Comparison of ENCODE assay signal across 8 mouse cellular contexts in genomic region chr4:43030352-43030751, GRCm38 (mm10). TPM values are rescaled to one million over a fixed set of nuclear protein-coding genes. Genes with fewer than 3 reads are reported as not detected.
DNase-seq lines count a peak whose midpoint lies in the region; ATAC-seq and TF ChIP-seq lines count a peak whose summit lies in the region.

No protein-coding gene starts in this region.

- ATAC-seq in heart, embryonic 15.5 days (replicated peaks; ENCODE audit: insufficient number of reproducible peaks, insufficient read depth, low FRiP score, low read depth) = no peak
- no peak for ATAC-seq in hindbrain, embryonic 11.5 days (ENCODE audit: low FRiP score)
- no peak for ATAC-seq in midbrain, embryonic 12.5 days (ENCODE audit: low FRiP score, low read depth)
- ATAC-seq in frontal cortex, adult (ENCODE audit: low TSS enrichment) = no peak

- no peak for TF ChIP-seq POLR2A in bone marrow macrophage, adult 2 months (IDR thresholded peaks at IDR 0.05; ENCODE audit: borderline replicate concordance, low read depth, low read length)

- 0 out of 2 replicates have a peak overlapping the region, but pooled peaks have one; percentile 79 for H3K27ac ChIP-seq in heart, embryonic 15.5 days
- no peak overlapping the region for H3K27ac ChIP-seq in bone marrow macrophage, adult 2 months (ENCODE audit: insufficient read depth, low read depth, low read length)
- H3K27ac ChIP-seq in hindbrain, embryonic 11.5 days (ENCODE audit: low read depth, low read length) = peak overlapping the region; percentile 86; the same call in 1 of the 2 replicates
- peak overlapping the region; percentile 93 for H3K27ac ChIP-seq in midbrain, embryonic 12.5 days (replicated peaks)

- peak overlapping the region; percentile 84 for H3K4me2 ChIP-seq in heart, embryonic 15.5 days
- peak overlapping the region; percentile 85 for H3K4me2 ChIP-seq in hindbrain, embryonic 11.5 days (replicated peaks; ENCODE audit: low read depth, low read length)
- peak overlapping the region; percentile 88 for H3K4me2 ChIP-seq in midbrain, embryonic 12.5 days (replicated peaks)

- H3K27me3 ChIP-seq in heart, embryonic 15.5 days = no peaks in the 10 kb centered on the region
- H3K27me3 ChIP-seq in hindbrain, embryonic 11.5 days (ENCODE audit: control insufficient read depth, insufficient read depth, low read length) = no peaks in the 10 kb centered on the region
- no peaks in the 10 kb centered on the region for H3K27me3 ChIP-seq in midbrain, embryonic 12.5 days

- H3K9ac ChIP-seq in heart, embryonic 15.5 days = peak overlapping the region; percentile 89
- peak overlapping the region; percentile 88 for H3K9ac ChIP-seq in hindbrain, embryonic 11.5 days (ENCODE audit: low read depth, low read length)
- peak overlapping the region; percentile 92 for H3K9ac ChIP-seq in midbrain, embryonic 12.5 days (replicated peaks)

- no peaks in the 10 kb centered on the region for H3K9me3 ChIP-seq in heart, embryonic 15.5 days (replicated peaks)
- H3K9me3 ChIP-seq in hindbrain, embryonic 11.5 days (ENCODE audit: control insufficient read depth, low read length) = no peaks in the 10 kb centered on the region
- H3K9me3 ChIP-seq in midbrain, embryonic 12.5 days = no peaks in the 10 kb centered on the region

- H3K36me3 ChIP-seq in heart, embryonic 15.5 days = peaks cover 47% of the 10 kb centered on the region
- peaks cover 8% of the 10 kb centered on the region for H3K36me3 ChIP-seq in hindbrain, embryonic 11.5 days (ENCODE audit: control insufficient read depth, insufficient read depth, low read length)
- peaks cover 63% of the 10 kb centered on the region for H3K36me3 ChIP-seq in midbrain, embryonic 12.5 days

- H3K4me1 ChIP-seq in heart, embryonic 15.5 days (replicated peaks) = peaks cover 15% of the 10 kb centered on the region
- H3K4me1 ChIP-seq in bone marrow macrophage, adult 2 months (ENCODE audit: control insufficient read depth, insufficient read depth, low read length) = peaks cover 7% of the 10 kb centered on the region
- 0 out of 2 replicates have a peak, but pooled peaks cover 5% of the 10 kb centered on the region for H3K4me1 ChIP-seq in hindbrain, embryonic 11.5 days (replicated peaks; ENCODE audit: control insufficient read depth, insufficient read depth, low read length)
- H3K4me1 ChIP-seq in midbrain, embryonic 12.5 days = peaks cover 21% of the 10 kb centered on the region

- TF ChIP-seq CTCF in bone marrow macrophage, adult 2 months (IDR thresholded peaks at IDR 0.05; ENCODE audit: low read depth, low read length) = no peak

- peak overlapping the region; percentile 69 for H3K4me3 ChIP-seq in heart, embryonic 15.5 days
- peak overlapping the region; percentile 76 for H3K4me3 ChIP-seq in bone marrow macrophage, adult 2 months (ENCODE audit: insufficient read depth, low read length)
- H3K4me3 ChIP-seq in hindbrain, embryonic 11.5 days (ENCODE audit: low read depth, low read length) = peak overlapping the region; percentile 79
- peak overlapping the region; percentile 78 for H3K4me3 ChIP-seq in midbrain, embryonic 12.5 days

- no peak for DNase-seq in heart, adult 9 months (ENCODE audit: low spot score in 2 of 2)
- DNase-seq in hindbrain, embryonic 11.5 days (ENCODE audit: low spot score) = no peak
- no peak for DNase-seq in cerebellum, adult 9-10 months
- DNase-seq in left cerebral cortex, postnatal 10 days (ENCODE audit: extremely low spot score in 1 of 2, low spot score in 2 of 2) = no peak

- intact Hi-C loops in left cerebral cortex, postnatal 10 days (cut with DNase I) = no loop called here

- 68% methylated on average over 9 of the region's 9 CpGs for WGBS in heart, embryonic 15.5 days
- WGBS in hindbrain, embryonic 11.5 days = 80% methylated on average over 9 of the region's 9 CpGs
- 77% methylated on average over 9 of the region's 9 CpGs for WGBS in midbrain, embryonic 12.5 days

RNA-seq across cellular contexts. Expression of gene Stoml2, which starts 1.2 kb away (rescaled TPM):
- 189 and 209 TPM in 2 replicates for polyA plus RNA-seq in heart, embryonic 15.5 days (2015; fragmentation: Nextera tagmentation; extraction: Ambion mirVana)
- 50.5 and 54.6 TPM in 2 replicates for polyA plus RNA-seq in bone marrow macrophage, adult 2 months (2012; ENCODE audit: insufficient read depth, insufficient read length, missing spikeins)
- polyA plus RNA-seq in hindbrain, embryonic 11.5 days (2014; fragmentation: Nextera tagmentation; extraction: Ambion mirVana) = 345 and 353 TPM in 2 replicates
- polyA plus RNA-seq in midbrain, embryonic 12.5 days (2016; fragmentation: Nextera tagmentation; extraction: Ambion mirVana) = 281 and 296 TPM in 2 replicates
- 100 to 1,000 TPM; 102 to 114 TPM for total RNA-seq in left cerebral cortex, postnatal 10 days (2021)

RNA-seq across cellular contexts. Expression of gene Pigo, which starts 4.7 kb away (rescaled TPM):
- 15.0 and 15.5 TPM in 2 replicates for polyA plus RNA-seq in heart, embryonic 15.5 days (2015; fragmentation: Nextera tagmentation; extraction: Ambion mirVana)
- polyA plus RNA-seq in bone marrow macrophage, adult 2 months (2012; ENCODE audit: insufficient read depth, insufficient read length, missing spikeins) = 8.3 and 9.4 TPM in 2 replicates
- 15.6 and 16.0 TPM in 2 replicates for polyA plus RNA-seq in hindbrain, embryonic 11.5 days (2014; fragmentation: Nextera tagmentation; extraction: Ambion mirVana)
- polyA plus RNA-seq in midbrain, embryonic 12.5 days (2016; fragmentation: Nextera tagmentation; extraction: Ambion mirVana) = 25.2 and 27.5 TPM in 2 replicates
- 10 to 100 TPM; 24.3 to 32.6 TPM for total RNA-seq in left cerebral cortex, postnatal 10 days (2021)

RNA-seq across cellular contexts. Expression of gene Fam214b, which starts 15.7 kb away (rescaled TPM):
- 14.1 and 17.3 TPM in 2 replicates for polyA plus RNA-seq in heart, embryonic 15.5 days (2015; fragmentation: Nextera tagmentation; extraction: Ambion mirVana)
- polyA plus RNA-seq in bone marrow macrophage, adult 2 months (2012; ENCODE audit: insufficient read depth, insufficient read length, missing spikeins) = 50.4 and 55.1 TPM in 2 replicates
- polyA plus RNA-seq in hindbrain, embryonic 11.5 days (2014; fragmentation: Nextera tagmentation; extraction: Ambion mirVana) = 19.7 and 20.8 TPM in 2 replicates
- polyA plus RNA-seq in midbrain, embryonic 12.5 days (2016; fragmentation: Nextera tagmentation; extraction: Ambion mirVana) = 51.2 and 51.8 TPM in 2 replicates
- total RNA-seq in left cerebral cortex, postnatal 10 days (2021) = 10 to 100 TPM; 38.1 to 39.5 TPM

RNA-seq across cellular contexts. Expression of gene Fancg, which starts 20.0 kb away (rescaled TPM):
- polyA plus RNA-seq in heart, embryonic 15.5 days (2015; fragmentation: Nextera tagmentation; extraction: Ambion mirVana) = 9.8 and 13.5 TPM in 2 replicates
- polyA plus RNA-seq in bone marrow macrophage, adult 2 months (2012; ENCODE audit: insufficient read depth, insufficient read length, missing spikeins) = 13.3 and 23.9 TPM in 2 replicates
- polyA plus RNA-seq in hindbrain, embryonic 11.5 days (2014; fragmentation: Nextera tagmentation; extraction: Ambion mirVana) = 14.9 and 22.0 TPM in 2 replicates
- 18.3 and 24.0 TPM in 2 replicates for polyA plus RNA-seq in midbrain, embryonic 12.5 days (2016; fragmentation: Nextera tagmentation; extraction: Ambion mirVana)
- 10 to 100 TPM in 1 of 2 experiments, 1 to 10 TPM in 1; 8.4 to 10.8 TPM for total RNA-seq in left cerebral cortex, postnatal 10 days (2021)

RNA-seq across cellular contexts. Expression of gene Unc13b, which starts 28.4 kb away (rescaled TPM):
- 10.1 and 11.8 TPM in 2 replicates for polyA plus RNA-seq in heart, embryonic 15.5 days (2015; fragmentation: Nextera tagmentation; extraction: Ambion mirVana)
- polyA plus RNA-seq in bone marrow macrophage, adult 2 months (2012; ENCODE audit: insufficient read depth, insufficient read length, missing spikeins) = 0.38 and 0.45 TPM in 2 replicates
- 17.5 and 17.9 TPM in 2 replicates for polyA plus RNA-seq in hindbrain, embryonic 11.5 days (2014; fragmentation: Nextera tagmentation; extraction: Ambion mirVana)
- polyA plus RNA-seq in midbrain, embryonic 12.5 days (2016; fragmentation: Nextera tagmentation; extraction: Ambion mirVana) = 24.6 and 30.7 TPM in 2 replicates
- 10 to 100 TPM; 61.0 to 65.4 TPM for total RNA-seq in left cerebral cortex, postnatal 10 days (2021)
